Mouse (Mus musculus): ENCODE measurements around the gene Armh1.

The Armh1 gene

GRCm38 (mm10) chr4:117218517-117219219 is 33.3 kb downstream of the Armh1 start:
- CTCF ChIA-PET, result interaction anchor here (0.6 to 3.4 kb wide), 8 partner anchors 11 to 216 kb away, joined by 3 to 22 read pairs (median 3); no protein-coding TSS in a partner anchor

GRCm38 (mm10) chr4:117217029-117217428 is 34.9 kb downstream of the Armh1 start:
- CTCF ChIA-PET, result interaction anchor here in 3 of 4 experiments (0.6 to 1.8 kb wide), 5 partner anchors 10 to 68 kb away, joined by 3 to 5 read pairs (median 3); no protein-coding TSS in a partner anchor
- POLR2A ChIA-PET, result interaction anchor here in 3 of 4 experiments (0.8 to 7.6 kb wide), 10 partner anchors 13 to 88 kb away, joined by 3 to 66 read pairs (median 3); no protein-coding TSS in a partner anchor

More at GRCm38 (mm10) chr4:117218517-117219219, 33.3 kb downstream of the Armh1 start:
- POLR2A ChIA-PET, result interaction anchor here in 3 of 4 experiments (0.9 to 2.8 kb wide), 13 partner anchors 10 to 232 kb away, joined by 3 to 16 read pairs (median 5); partner anchors contain the start of gene Rps8 (in 1 of the 3)

- CTCF ChIA-PET, result interaction anchor here in 3 of 4 experiments (0.6 to 3.0 kb wide), 8 partner anchors 13 to 212 kb away, joined by 3 to 18 read pairs (median 4); no protein-coding TSS in a partner anchor
- POLR2A ChIA-PET, result interaction anchor here (0.5 to 8.5 kb wide), 45 partner anchors 9 to 233 kb away, joined by 3 to 71 read pairs (median 4); partner anchors contain the start of genes Kif2c (in 2 of the 4) and Rps8 (in 2 of the 4)
Observed at GRCm38 (mm10) chr4:117214250-117214649, 37.7 kb downstream of the Armh1 start.

GRCm38 (mm10) chr4:117210147-117211074 is 41.5 kb downstream of the Armh1 start:
- ChIA-PET CTCF (interaction anchor here in 2 of 4 experiments (0.5 to 0.6 kb wide), 3 partner anchors 51 to 389 kb away, joined by 3 to 15 read pairs (median 4); no protein-coding TSS in a partner anchor), POLR2A (interaction anchor here (0.5 to 8.5 kb wide), 48 partner anchors 8 to 676 kb away, joined by 3 to 71 read pairs (median 4); partner anchors contain the start of genes Kif2c (in 3 of the 4), Plk3 (in 2 of the 4), Atp6v0b (in 1 of the 4) and Ptch2 (in 1 of the 4))

- CTCF ChIA-PET, result interaction anchor here in 3 of 4 experiments (0.5 to 0.6 kb wide), 3 partner anchors 50 to 159 kb away, joined by 3 to 15 read pairs (median 3); no protein-coding TSS in a partner anchor
- POLR2A ChIA-PET, result interaction anchor here in 3 of 4 experiments (0.5 to 8.5 kb wide), 20 partner anchors 8 to 677 kb away, joined by 3 to 71 read pairs (median 4); partner anchors contain the start of genes Kif2c (in 3 of the 3), Armh1 (in 1 of the 3), Atp6v0b (in 1 of the 3) and Plk3 (in 1 of the 3)
Observed at GRCm38 (mm10) chr4:117209592-117209991, 42.3 kb downstream of the Armh1 start.

- ChIA-PET POLR2A (interaction anchor here (0.6 to 6.0 kb wide), 69 partner anchors 8 to 518 kb away, joined by 3 to 281 read pairs (median 6); partner anchors contain the start of genes Kif2c (in 3 of the 4), Armh1 (in 2 of the 4), Plk3 (in 2 of the 4) and Prdx1 (in 2 of the 4)), CTCF (interaction anchor here in 3 of 4 experiments (0.5 to 2.6 kb wide), 11 partner anchors 9 to 1004 kb away, joined by 3 to 8 read pairs (median 4); partner anchors contain the start of gene Kif2c (in 1 of the 3))
Observed at GRCm38 (mm10) chr4:117202992-117203354, 49.0 kb downstream of the Armh1 start.

GRCm38 (mm10) chr4:117202046-117202991 is 49.6 kb downstream of the Armh1 start:
- CTCF ChIA-PET, result interaction anchor here (0.6 to 2.6 kb wide), 22 partner anchors 12 to 1004 kb away, joined by 3 to 9 read pairs (median 3); partner anchors contain the start of gene Kif2c (in 2 of the 4)
- POLR2A ChIA-PET, result interaction anchor here (0.5 to 6.0 kb wide), 143 partner anchors 7 to 1341 kb away, joined by 3 to 281 read pairs (median 4); partner anchors contain the start of genes Armh1 (in 3 of the 4), Kif2c (in 3 of the 4), Rps8 (in 3 of the 4) and Plk3 (in 2 of the 4)

- CTCF ChIA-PET, result interaction anchor here in 1 of 4 experiments (1.5 kb wide), 1 partner anchor 12 kb away, joined by 4 read pairs; no protein-coding TSS in a partner anchor
Observed at GRCm38 (mm10) chr4:117191804-117192203, 60.1 kb downstream of the Armh1 start.

GRCm38 (mm10) chr4:117190660-117191059 is 61.3 kb downstream of the Armh1 start:
- ChIA-PET POLR2A (interaction anchor here (0.6 to 5.5 kb wide), 66 partner anchors 8 to 470 kb away, joined by 3 to 281 read pairs (median 11); partner anchors contain the start of genes Kif2c (in 2 of the 4), Rps8 (in 2 of the 4), Armh1 (in 1 of the 4) and Btbd19 (in 1 of the 4)), CTCF (interaction anchor here in 2 of 4 experiments (1.5 to 1.9 kb wide), 3 partner anchors 11 to 13 kb away, joined by 4 to 8 read pairs (median 7); no protein-coding TSS in a partner anchor)

More at GRCm38 (mm10) chr4:117191804-117192203, 60.1 kb downstream of the Armh1 start:
- POLR2A ChIA-PET, result interaction anchor here (0.8 to 5.5 kb wide), 35 partner anchors 9 to 460 kb away, joined by 3 to 281 read pairs (median 19); partner anchors contain the start of genes Kif2c (in 2 of the 4), Rps8 (in 2 of the 4), Btbd19 (in 1 of the 4) and Plk3 (in 1 of the 4)

GRCm38 (mm10) chr4:117189856-117190543 is 61.9 kb downstream of the Armh1 start:
- CTCF ChIA-PET, result interaction anchor here (0.6 to 1.9 kb wide), 6 partner anchors 12 to 504 kb away, joined by 3 to 8 read pairs (median 4); no protein-coding TSS in a partner anchor
- POLR2A ChIA-PET, result interaction anchor here (0.5 to 5.5 kb wide), 133 partner anchors 8 to 1136 kb away, joined by 3 to 281 read pairs (median 4); partner anchors contain the start of genes Rps8 (in 3 of the 4), Armh1 (in 2 of the 4), Btbd19 (in 2 of the 4) and Ccdc163 (in 2 of the 4)

GRCm38 (mm10) chr4:117189382-117189855 is 62.5 kb downstream of the Armh1 start:
- ChIA-PET CTCF (interaction anchor here (0.7 to 1.9 kb wide), 5 partner anchors 12 to 51 kb away, joined by 3 to 8 read pairs (median 4); no protein-coding TSS in a partner anchor), POLR2A (interaction anchor here (0.5 to 5.5 kb wide), 126 partner anchors 8 to 1136 kb away, joined by 3 to 281 read pairs (median 4); partner anchors contain the start of genes Btbd19 (in 3 of the 4), Rps8 (in 3 of the 4), Armh1 (in 2 of the 4) and Ccdc163 (in 2 of the 4))

GRCm38 (mm10) chr4:117188969-117189368 is 63.0 kb downstream of the Armh1 start:
- ChIA-PET POLR2A (interaction anchor here (0.6 to 5.5 kb wide), 109 partner anchors 7 to 1135 kb away, joined by 3 to 281 read pairs (median 5); partner anchors contain the start of genes Btbd19 (in 3 of the 4), Rps8 (in 3 of the 4), Armh1 (in 2 of the 4) and Ccdc163 (in 2 of the 4)), CTCF (interaction anchor here in 3 of 4 experiments (0.8 to 1.9 kb wide), 4 partner anchors 13 to 51 kb away, joined by 3 to 8 read pairs (median 4); no protein-coding TSS in a partner anchor)

- ChIA-PET POLR2A (interaction anchor here (0.7 to 69.0 kb wide), 75 partner anchors 8 to 837 kb away, joined by 3 to 3713 read pairs (median 6); partner anchors contain the start of genes Btbd19 (in 3 of the 4), Plk3 (in 3 of the 4), Rps8 (in 3 of the 4) and Armh1 (in 2 of the 4)), CTCF (interaction anchor here in 2 of 4 experiments (0.7 to 2.2 kb wide), 10 partner anchors 13 to 180 kb away, joined by 3 to 11 read pairs (median 3); no protein-coding TSS in a partner anchor)
Observed at GRCm38 (mm10) chr4:117182759-117183096, 69.2 kb downstream of the Armh1 start.
